In the genomic region with DNA sequence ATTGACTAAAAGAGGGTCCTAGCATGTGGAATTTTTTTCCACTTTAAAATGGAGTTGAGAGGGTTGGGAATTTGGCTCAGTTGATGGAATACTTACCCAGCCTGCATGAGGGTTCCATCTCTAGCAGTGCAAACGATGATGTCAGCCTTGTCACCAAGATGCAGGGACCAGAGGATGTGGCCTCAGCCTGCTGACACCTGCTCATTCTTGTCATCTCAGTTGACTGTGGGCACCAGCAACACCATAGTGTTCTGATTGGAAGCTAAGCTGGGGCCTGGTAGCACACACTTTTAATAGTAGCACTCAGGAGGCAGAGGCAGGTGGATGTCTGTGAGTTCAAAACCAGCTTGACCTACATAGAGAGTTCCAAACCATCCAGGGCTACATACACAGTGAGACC, we compare ENCODE assay signal across 24 mouse cellular contexts. TPM values are rescaled to one million over a fixed set of nuclear protein-coding genes. Genes with fewer than 3 reads are reported as not detected.
DNase-seq lines count a peak whose midpoint lies in the region; ATAC-seq and TF ChIP-seq lines count a peak whose summit lies in the region.
"Had no signal": no experiment of that assay in that cellular context is flagged by ENCODE, and none has a peak within 500 bp of the region (broad histone marks: within the 10 kb centered on the region; RNA-seq: fewer than 3 reads in every experiment).

No protein-coding gene starts in this region.

- TF ChIP-seq POLR2A in thymus, adult 2 months (IDR thresholded peaks at IDR 0.05; ENCODE audit: control insufficient read depth, extremely low read depth, insufficient read depth, low read length, poor library complexity), result no peak
- no peak for TF ChIP-seq POLR2A in kidney, adult 2 months (IDR thresholded peaks at IDR 0.05; ENCODE audit: low read depth, low read length)

- 14% methylated on average over 1 of the region's 1 CpGs for WGBS in thymus, adult 2 months
- 82% methylated on average over 1 of the region's 1 CpGs for WGBS in kidney, adult 2 months

- no peaks in the 10 kb centered on the region for H3K36me3 ChIP-seq in thymus, adult 2 months (ENCODE audit: control insufficient read depth, insufficient read depth, low read length)
- no peaks in the 10 kb centered on the region for H3K36me3 ChIP-seq in splenic B cell, adult 2 months (ENCODE audit: control insufficient read depth, insufficient read depth, low read length, poor library complexity, severe bottlenecking)
- no peaks in the 10 kb centered on the region for H3K36me3 ChIP-seq in kidney, adult 2 months (ENCODE audit: control insufficient read depth, insufficient read depth, low read length)
- H3K36me3 ChIP-seq: embryonic facial prominence, embryonic 13.5 days; embryonic facial prominence, embryonic 15.5 days; forebrain, embryonic 10.5 days; forebrain, embryonic 12.5 days had no signal

- ATAC-seq in frontal cortex, adult (ENCODE audit: low TSS enrichment), result no peak
- ATAC-seq: forebrain, embryonic 14.5 days had no signal

- DNase-seq in thymus, adult 2 months, result peak; percentile 20
- no peak for DNase-seq in thymus, postnatal 4 days
- DNase-seq in splenic B cell, adult 2 months (ENCODE audit: low read depth, low spot score), result peak; percentile 19
- DNase-seq in thymus, postnatal 14 days, result peak; percentile 42
- DNase-seq in kidney, adult 2 months, result no peak
- no peak for DNase-seq in retina, postnatal 1 day
- DNase-seq: adrenal gland, adult 2 months; adrenal gland, postnatal 10 days; adrenal gland, postnatal 25 days; B cell, adult 2 months; cerebellum, adult 11 months; cerebellum, adult 18-20 months; cerebellum, adult 8-10 months; cerebellum, adult 9-11 months; cerebellum, postnatal 14 days; cerebellum, postnatal 36 days; embryo, embryonic 11 days had no signal

- no peak overlapping the region for H3K27ac ChIP-seq in thymus, adult 2 months (ENCODE audit: control insufficient read depth, insufficient read depth, low read length)
- H3K27ac ChIP-seq in kidney, adult 2 months (ENCODE audit: insufficient read depth, low read depth, low read length), result no peak overlapping the region
- H3K27ac ChIP-seq: embryonic facial prominence, embryonic 13.5 days; embryonic facial prominence, embryonic 15.5 days; forebrain, embryonic 10.5 days; forebrain, embryonic 12.5 days had no signal

- no peak for TF ChIP-seq CTCF in thymus, adult 2 months (IDR thresholded peaks at IDR 0.05; ENCODE audit: borderline replicate concordance, control insufficient read depth, extremely low read depth, insufficient read depth, low read length, poor library complexity)
- no peak for TF ChIP-seq CTCF in kidney, adult 2 months (conservative IDR thresholded peaks at IDR 0.05; ENCODE audit: insufficient read depth, insufficient read length, low read depth, low read length)

- no peak overlapping the region for H3K4me3 ChIP-seq in thymus, adult 2 months (ENCODE audit: control insufficient read depth, insufficient read depth, low read length)
- H3K4me3 ChIP-seq in kidney, adult 2 months (ENCODE audit: insufficient read depth, low read depth, low read length), result no peak overlapping the region
- H3K4me3 ChIP-seq: embryonic facial prominence, embryonic 13.5 days; embryonic facial prominence, embryonic 15.5 days; erythroblast, embryonic 14.5 days; forebrain, embryonic 10.5 days; forebrain, embryonic 12.5 days had no signal

- H3K4me1 ChIP-seq in thymus, adult 2 months (replicated peaks; ENCODE audit: control insufficient read depth, insufficient read depth, low read length), result peaks cover 14% of the 10 kb centered on the region
- H3K4me1 ChIP-seq in kidney, adult 2 months (ENCODE audit: control insufficient read depth, insufficient read depth, low read length), result no peaks in the 10 kb centered on the region
- H3K4me1 ChIP-seq: embryonic facial prominence, embryonic 13.5 days; embryonic facial prominence, embryonic 15.5 days had no signal

- H3K27me3 ChIP-seq in thymus, adult 2 months (ENCODE audit: control insufficient read depth, insufficient read depth, low read length), result no peaks in the 10 kb centered on the region
- no peaks in the 10 kb centered on the region for H3K27me3 ChIP-seq in splenic B cell, adult 2 months (ENCODE audit: control insufficient read depth, insufficient read depth, low read length, poor library complexity, severe bottlenecking)
- H3K27me3 ChIP-seq in kidney, adult 2 months (replicated peaks; ENCODE audit: control insufficient read depth, insufficient read depth, low read length), result no peaks in the 10 kb centered on the region
- H3K27me3 ChIP-seq: embryonic facial prominence, embryonic 13.5 days; embryonic facial prominence, embryonic 15.5 days; forebrain, embryonic 12.5 days had no signal

RNA-seq across cellular contexts. Expression of a gene that starts 21.0 kb away (rescaled TPM):
- polyA plus RNA-seq in thymus, adult 2 months (2012; rRNA removed), result 18.8 and 26.1 TPM in 2 replicates
- polyA plus RNA-seq in kidney, adult 2 months (2012; rRNA removed), result 6.9 and 8.4 TPM in 2 replicates
- polyA plus RNA-seq: erythroblast, embryonic 14.5 days had no signal

Comparison
In these comparisons a context has a peak if more than half of its experiments do, and no peak if none do; other contexts are left out.
1. DNase-seq: peak in thymus, adult 2 months (single experiment), splenic B cell, adult 2 months (single experiment) and thymus, postnatal 14 days (single experiment); none in thymus, postnatal 4 days (single experiment), kidney, adult 2 months (single experiment) and retina, postnatal 1 day (single experiment).